Mouse (Mus musculus) CH12.LX (cell line): ENCODE data around the gene Lrig1. TPM values are rescaled to one million over a fixed set of nuclear protein-coding genes. Genes with fewer than 3 reads are reported as not detected.

Experiments
- DNase-seq: peaks from one replicate; pipeline ENCODE4 v3.0.0-alpha.2; 2013; ENCODE audit errors: extremely low read depth
- H3K27ac ChIP-seq: 2 replicates; pipeline ENCODE4 v1.5.1; 2012; ENCODE audit warnings: low read depth, mild to moderate bottlenecking, control low read depth, moderate library complexity; ENCODE audit not compliant: insufficient read depth
- H3K27me3 ChIP-seq: replicated peaks from 2 replicates; pipeline ENCODE3; 2012; ENCODE audit warnings: inconsistent platforms
- H3K36me3 ChIP-seq, 2 experiments: replicated peaks in 1 of 2; 2 replicates each; pipeline versions ENCODE3 to v1.6.1; 2012; ENCODE audit warnings: inconsistent platforms in 1 of 2, low read length in 1 of 2, mild to moderate bottlenecking in 1 of 2, mixed read lengths in 1 of 2, moderate library complexity in 1 of 2; ENCODE audit not compliant: control insufficient read depth in 1 of 2, insufficient read depth in 1 of 2
- H3K4me1 ChIP-seq, 2 experiments: 2 replicates each; pipeline ENCODE4 v1.6.1; 2012; ENCODE audit warnings: inconsistent platforms in 1 of 2, moderate library complexity in 1 of 2; ENCODE audit not compliant: insufficient read depth in 2 of 2, control insufficient read depth in 1 of 2
- H3K4me2 ChIP-seq: 2 replicates; pipeline ENCODE4 v1.6.1; 2012; ENCODE audit warnings: low read depth, mild to moderate bottlenecking, control low read depth; ENCODE audit not compliant: poor library complexity, insufficient read depth, severe bottlenecking
- H3K4me3 ChIP-seq, 3 experiments: fragments of 150-350 bp in 1 of 3; sonication (generic) in 1 of 3; replicated peaks in 1 of 3; 2 replicates each; pipeline versions ENCODE3 to v1.5.1; 2011 to 2012; ENCODE audit warnings: low read depth in 2 of 3, low read length in 2 of 3, mild to moderate bottlenecking in 2 of 3, moderate library complexity in 2 of 3, control low read depth in 1 of 3, improper control_type of control experiment in 1 of 3, inconsistent platforms in 1 of 3, mixed read lengths in 1 of 3; ENCODE audit not compliant: poor library complexity in 1 of 3
- H3K79me2 ChIP-seq: replicated peaks from 2 replicates; pipeline ENCODE4 v1.6.1; 2012; ENCODE audit warnings: mild to moderate bottlenecking, moderate library complexity; ENCODE audit not compliant: control insufficient read depth, poor library complexity, insufficient read depth, severe bottlenecking; ENCODE audit errors: extremely low read depth
- H3K9ac ChIP-seq: 2 replicates; pipeline ENCODE4 v1.6.1; 2012; ENCODE audit warnings: low read depth, mild to moderate bottlenecking, control low read depth, moderate library complexity; ENCODE audit not compliant: insufficient read depth
- H3K9me3 ChIP-seq: replicated peaks from 2 replicates; pipeline ENCODE3; 2012; ENCODE audit warnings: low read length, inconsistent platforms, mixed read lengths
- BHLHE40 ChIP-seq: IDR thresholded peaks from 2 replicates; pipeline ENCODE4 v1.6.1; 2011; ENCODE audit warnings: mild to moderate bottlenecking, low read depth, low read length, improper control_type of control experiment
- CHD1 ChIP-seq: IDR thresholded peaks from 2 replicates; pipeline ENCODE4 v1.6.1; 2012; ENCODE audit warnings: low read depth, low read length, improper control_type of control experiment, inconsistent platforms
- CHD2 ChIP-seq: IDR thresholded peaks from 2 replicates; pipeline ENCODE4 v1.6.1; 2011; ENCODE audit warnings: low read length, improper control_type of control experiment
- E2F4 ChIP-seq: IDR thresholded peaks from 2 replicates; pipeline ENCODE4 v1.6.1; 2011; ENCODE audit warnings: low read depth, low read length, improper control_type of control experiment; ENCODE audit not compliant: insufficient replicate concordance
- GABPA ChIP-seq: IDR thresholded peaks from 2 replicates; pipeline ENCODE4 v1.6.1; 2012; ENCODE audit warnings: low read depth, low read length, improper control_type of control experiment, inconsistent platforms; ENCODE audit not compliant: insufficient replicate concordance
- HCFC1 ChIP-seq: IDR thresholded peaks from 2 replicates; pipeline ENCODE4 v1.6.1; 2012; ENCODE audit warnings: low read depth, mild to moderate bottlenecking, inconsistent platforms, low read length, improper control_type of control experiment
- IRF4 ChIP-seq: IDR thresholded peaks from 2 replicates; pipeline ENCODE4 v1.6.1; 2014; ENCODE audit warnings: low read depth, mild to moderate bottlenecking, inconsistent platforms, low read length, improper control_type of control experiment
- JUN ChIP-seq: IDR thresholded peaks from 2 replicates; pipeline ENCODE4 v1.6.1; 2011; ENCODE audit warnings: low read depth, mild to moderate bottlenecking, low read length, improper control_type of control experiment, moderate library complexity; ENCODE audit not compliant: insufficient read depth
- JUND ChIP-seq: conservative IDR thresholded peaks from 2 replicates; pipeline ENCODE4 v1.6.1; 2011; ENCODE audit warnings: low read depth, low read length, improper control_type of control experiment
- MAX ChIP-seq: IDR thresholded peaks from 2 replicates; pipeline ENCODE4 v1.6.1; 2011; ENCODE audit warnings: low read length, improper control_type of control experiment
- MAZ ChIP-seq: IDR thresholded peaks from 2 replicates; pipeline ENCODE4 v1.6.1; 2012; ENCODE audit warnings: low read depth, mild to moderate bottlenecking, inconsistent platforms, low read length, improper control_type of control experiment, moderate library complexity
- MEF2A ChIP-seq: IDR thresholded peaks from 2 replicates; pipeline ENCODE4 v1.6.1; 2014; ENCODE audit warnings: low read depth, mild to moderate bottlenecking, inconsistent platforms, low read length, improper control_type of control experiment, borderline replicate concordance
- MXI1 ChIP-seq: IDR thresholded peaks from 2 replicates; pipeline ENCODE4 v1.6.1; 2011; ENCODE audit warnings: mild to moderate bottlenecking, low read depth, low read length, improper control_type of control experiment
- MYC ChIP-seq: IDR thresholded peaks from 2 replicates; pipeline ENCODE4 v1.6.1; 2011; ENCODE audit warnings: low read depth, mild to moderate bottlenecking, improper control_type of control experiment, low read length
- NELFE ChIP-seq: IDR thresholded peaks from 2 replicates; pipeline ENCODE4 v1.6.1; 2011; ENCODE audit warnings: low read depth, low read length, improper control_type of control experiment
- NRF1 ChIP-seq: IDR thresholded peaks from 2 replicates; pipeline ENCODE4 v1.6.1; 2014; ENCODE audit warnings: low read depth, mild to moderate bottlenecking, inconsistent platforms, low read length, improper control_type of control experiment, moderate library complexity
- POLR2A ChIP-seq: IDR thresholded peaks from 2 replicates; pipeline ENCODE4 v1.6.1; 2011; ENCODE audit warnings: low read depth, mild to moderate bottlenecking, improper control_type of control experiment, low read length
- POLR2AphosphoS2 ChIP-seq: IDR thresholded peaks from 2 replicates; pipeline ENCODE4 v1.6.1; 2011; ENCODE audit warnings: low read depth, low read length, improper control_type of control experiment
- SIN3A ChIP-seq: IDR thresholded peaks from 2 replicates; pipeline ENCODE4 v1.6.1; 2012; ENCODE audit warnings: low read length, improper control_type of control experiment, inconsistent platforms
- TBP ChIP-seq: conservative IDR thresholded peaks from 2 replicates; pipeline ENCODE4 v1.6.1; 2011; ENCODE audit warnings: low read depth, low read length, improper control_type of control experiment
- TCF12 ChIP-seq: IDR thresholded peaks from 2 replicates; pipeline ENCODE4 v1.6.1; 2014; ENCODE audit warnings: low read depth, mild to moderate bottlenecking, inconsistent platforms, low read length, improper control_type of control experiment
- USF1 ChIP-seq: IDR thresholded peaks from 2 replicates; pipeline ENCODE4 v1.6.1; 2014; ENCODE audit warnings: low read depth, mild to moderate bottlenecking, inconsistent platforms, low read length, improper control_type of control experiment
- USF2 ChIP-seq: conservative IDR thresholded peaks from 2 replicates; pipeline ENCODE4 v1.6.1; 2011; ENCODE audit warnings: low read depth, low read length, improper control_type of control experiment
- ZMIZ1 ChIP-seq: IDR thresholded peaks from 2 replicates; pipeline ENCODE4 v1.6.1; 2012; ENCODE audit warnings: low read depth, mild to moderate bottlenecking, inconsistent platforms, low read length, improper control_type of control experiment
- dilution Hi-C: fragments of 300-500 bp; cut with MboI; formaldehyde crosslinking; loops from 2 replicates; pipeline ENCODE4 v1.14.3; 2020; ENCODE audit warnings: low sequenced_read_pairs; ENCODE audit not compliant: extremely low pct_unique_long_range_greater_than_20kb, extremely low pct_ligation_motif_present
- in situ Hi-C: fragments of 300-500 bp; cut with MboI; formaldehyde crosslinking; loops from 3 replicates; pipeline ENCODE4 v1.14.3; 2019; ENCODE audit warnings: low sequenced_read_pairs, low pct_ligation_motif_present, low pct_unique_long_range_greater_than_20kb, mixed read lengths
- polyA plus RNA-seq: library from polyadenylated mRNA; unstranded; fragments of >175 nt; gene quantifications from 2 replicates; pipeline ENCODE4 v1.2.1, GENCODE M21; 2012; ENCODE audit warnings: low read depth; ENCODE audit not compliant: insufficient read length
- total RNA-seq, 2 experiments: library from RNA; depleted of rRNA; stranded (reverse); fragments of 300-350 nt in 1 of 2; fragments of >200 nt in 1 of 2; gene quantifications; 2 replicates each; pipeline ENCODE4 v1.2.3; 2012 to 2014

Gene Lrig1
- total and polyA plus RNA-seq, 3 experiments = 0.43 TPM; not detected in 2

DNA sequence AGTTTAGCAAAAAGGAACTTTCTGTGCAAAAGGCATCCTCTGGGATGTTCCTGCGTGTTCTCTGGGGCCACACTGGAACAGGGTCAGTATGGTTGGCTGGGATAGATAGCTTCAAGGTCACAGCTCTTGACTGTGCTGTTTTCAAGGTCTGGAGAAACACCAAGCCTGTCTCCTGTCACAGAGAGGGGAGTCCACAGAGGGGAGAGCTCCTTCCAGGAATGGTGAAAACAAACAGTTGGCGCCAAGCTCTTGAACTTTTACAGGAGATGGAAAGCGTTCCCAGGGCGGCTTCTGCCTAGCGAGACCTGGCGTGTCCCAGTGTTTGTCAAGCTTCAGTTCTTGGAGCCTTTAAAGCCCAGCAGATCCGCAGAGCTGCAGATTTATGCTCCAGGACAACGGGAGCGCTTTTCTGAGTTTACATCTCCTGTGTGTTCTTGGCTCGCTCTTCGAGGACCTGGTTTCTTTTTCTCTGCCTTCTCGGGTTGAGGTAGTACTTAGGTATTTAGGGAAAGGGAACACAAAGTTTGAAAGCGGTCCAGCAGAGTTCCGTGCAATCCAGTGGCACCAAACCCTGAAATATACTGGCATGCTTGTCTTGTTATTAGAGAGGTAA, 40.3 kb upstream of the Lrig1 start:
- peaks cover 2% of the 10 kb centered on the region for H3K27me3 ChIP-seq
- in situ Hi-C loops (no loop called here), dilution Hi-C loops (no loop called here)
- DNase-seq = no peak
- no peak overlapping the region for H3K4me2 ChIP-seq
- no peaks in the 10 kb centered on the region for H3K9me3 ChIP-seq
- H3K4me1 ChIP-seq = no peaks in the 10 kb centered on the region
- no peaks in the 10 kb centered on the region for H3K36me3 ChIP-seq
- no peaks in the 10 kb centered on the region for H3K79me2 ChIP-seq
- H3K27ac ChIP-seq = no peak overlapping the region
- no peak overlapping the region for H3K9ac ChIP-seq
- TF ChIP-seq JUN (no peak), MAX (no peak), MXI1 (no peak), MYC (no peak), NELFE (no peak), JUND (no peak), CHD2 (no peak), USF1 (no peak), ZMIZ1 (no peak), POLR2A (no peak), TCF12 (no peak), NRF1 (no peak), HCFC1 (no peak), USF2 (no peak)
- TF ChIP-seq, all 38 proteins: peak for 0
- no peak overlapping the region for H3K4me3 ChIP-seq

DNA sequence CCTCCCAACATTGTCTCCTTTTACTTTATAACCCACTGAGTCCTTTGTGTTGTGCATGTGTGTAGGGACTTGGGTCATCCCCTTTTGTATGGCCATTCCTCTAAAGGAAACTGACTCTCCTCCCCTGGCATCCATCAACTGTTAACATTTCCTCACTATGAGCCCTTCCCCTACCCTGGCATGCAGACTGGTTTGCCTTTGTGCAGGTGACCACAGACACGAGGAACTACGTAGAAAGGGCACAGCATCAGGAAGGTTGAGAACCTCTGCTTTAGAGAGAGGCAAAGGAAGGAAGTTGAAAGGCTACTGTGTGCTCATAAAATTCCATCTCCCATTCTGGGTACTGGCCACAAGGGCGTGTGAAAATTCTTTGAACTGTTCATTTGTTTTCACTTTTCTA, 38.7 kb upstream of the Lrig1 start:
- no peak overlapping the region for H3K4me3 ChIP-seq
- no peaks in the 10 kb centered on the region for H3K4me1 ChIP-seq
- dilution Hi-C loops = no loop called here
- H3K27me3 ChIP-seq = peaks cover 2% of the 10 kb centered on the region
- H3K79me2 ChIP-seq = no peaks in the 10 kb centered on the region
- H3K36me3 ChIP-seq = no peaks in the 10 kb centered on the region
- DNase-seq = no peak
- in situ Hi-C loops = no loop called here
- TF ChIP-seq MEF2A = no peak
- no peak for TF ChIP-seq MAZ
- TF ChIP-seq USF1 = no peak
- TF ChIP-seq MXI1 = no peak
- TF ChIP-seq POLR2AphosphoS2 = no peak
- no peak for TF ChIP-seq TCF12
- TF ChIP-seq JUND = no peak
- TF ChIP-seq TBP = no peak
- no peak for TF ChIP-seq GABPA
- no peak for TF ChIP-seq MYC
- no peak for TF ChIP-seq JUN
- no peak for TF ChIP-seq SIN3A
- TF ChIP-seq NRF1 = no peak
- no peak for TF ChIP-seq NELFE
- no peak for TF ChIP-seq POLR2A
- TF ChIP-seq CHD1 = no peak
- no peak for TF ChIP-seq BHLHE40
- TF ChIP-seq IRF4 = no peak
- TF ChIP-seq E2F4 = no peak
- no peak for TF ChIP-seq HCFC1
- H3K27ac ChIP-seq = no peak overlapping the region
- H3K4me2 ChIP-seq = no peak overlapping the region
- no peak overlapping the region for H3K9ac ChIP-seq
- H3K9me3 ChIP-seq = no peaks in the 10 kb centered on the region
